Mouse (Mus musculus) thymus, postnatal 4 days (tissue): ENCODE measurements around the gene Iah1.

Experiments
- DNase-seq: peaks from one replicate; pipeline ENCODE4 v3.0.0; 2021

The Iah1 gene

GRCm38 (mm10) chr12:21373100-21373819, 57.1 kb downstream of the Iah1 start, which contains the start of gene Adam17:
Gene Adam17, minus strand, starts transcription at chr12:21373632.
- DNase-seq, result peak; percentile 96
